Mouse (Mus musculus) embryonic fibroblast, embryonic 13.5 days (primary cell): Measurements from ENCODE around the gene Cbx1.
"Not testable (repeated sequence)": the region's sequence is repeated elsewhere in the genome, so short reads cannot be mapped to it uniquely, and the experiment has no call there.

Experiments
- CTCF ChIP-seq: IDR thresholded peaks from 2 replicates; pipeline ENCODE4 v1.5.1; 2011; ENCODE audit warnings: mild to moderate bottlenecking, control low read depth, low read length, moderate library complexity, borderline replicate concordance; ENCODE audit not compliant: insufficient read depth
- POLR2A ChIP-seq: IDR thresholded peaks from 2 replicates; pipeline ENCODE4 v1.6.1; 2011; ENCODE audit warnings: low read depth, mild to moderate bottlenecking, control low read depth, low read length, moderate library complexity

- not testable (repeated sequence) for TF ChIP-seq CTCF, POLR2A
Measured at GRCm38 (mm10) chr11:96778061-96778627, 10.8 kb upstream of the Cbx1 start.
